Mouse (Mus musculus) duodenum, adult 2 months (tissue): ENCODE data around the gene Mrps7. TPM values are rescaled to one million over a fixed set of nuclear protein-coding genes. Genes with fewer than 3 reads are reported as not detected.

Experiments
- polyA plus RNA-seq: library from polyadenylated mRNA; depleted of rRNA; stranded (reverse); fragments of >200 nt; gene quantifications from 2 replicates; pipeline ENCODE4 v1.2.3, GENCODE M21; 2012; ENCODE audit warnings: low replicate concordance; rRNA removed

The Mrps7 gene
- 11.1 and 12.3 TPM in 2 replicates for polyA plus RNA-seq

GRCm38 (mm10) chr11:115603476-115604303, at the start of gene Mrps7, which contains the start of gene Gga3:
Gene Mrps7 (plus strand): TSS chr11:115603925.
Gene Gga3 (minus strand): TSS chr11:115604051.

DNA sequence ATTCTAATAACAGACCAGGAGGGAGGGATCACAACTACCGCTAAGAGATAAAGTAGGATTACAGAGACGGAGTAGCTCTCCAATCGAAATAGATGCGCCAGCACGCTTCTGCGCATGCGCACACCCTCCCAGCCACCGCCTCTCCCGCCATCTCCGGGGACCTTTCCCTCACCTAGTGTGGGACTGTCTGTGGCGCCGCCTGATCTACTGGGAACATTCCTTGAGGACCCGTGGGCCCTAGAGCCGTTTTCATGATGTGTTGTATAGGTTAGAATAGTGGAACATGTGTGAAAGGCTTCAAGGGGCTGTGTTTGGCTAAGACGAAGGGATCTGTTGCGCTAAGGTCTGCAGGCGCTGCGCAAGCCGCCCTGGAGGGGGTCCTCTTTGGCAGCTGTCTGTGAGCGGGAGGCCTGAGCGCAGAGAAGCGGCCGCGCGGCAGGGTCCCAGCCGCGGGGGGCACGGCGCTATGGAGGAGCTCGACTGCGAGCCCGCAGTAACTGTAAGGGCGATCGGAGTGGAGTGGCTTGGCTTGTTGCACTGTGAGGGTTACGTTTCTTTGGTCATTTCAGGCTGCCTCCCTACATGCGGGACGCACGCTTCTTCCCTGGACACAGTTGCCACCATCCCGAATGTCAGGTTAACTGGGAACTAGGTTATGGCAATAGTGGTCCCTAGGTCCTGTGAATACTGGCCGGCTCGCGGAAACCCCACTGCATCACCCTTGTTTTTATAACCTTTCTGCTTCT, 39.5 kb upstream of the Mrps7 start, which contains the start of gene Nup85:
Gene Nup85, plus strand, starts transcription at position 371 of the 746 bp plus-strand sequence.

GRCm38 (mm10) chr11:115612410-115613137, 8.8 kb downstream of the Mrps7 start, which contains the start of gene Mif4gd:
Gene Mif4gd (minus strand): TSS chr11:115612969.

GRCm38 (mm10) chr11:115627705-115628464, 24.2 kb downstream of the Mrps7 start, which contains the start of gene Slc25a19:
Gene Slc25a19 (minus strand): TSS chr11:115628295.

Other genes with a start within 250 kb of the Mrps7 start
- gene Hid1, start 236.2 kb upstream of the Mrps7 start, polyA plus RNA-seq: 19.3 and 54.9 TPM in 2 replicates
- 3.3 and 4.8 TPM in 2 replicates for gene Cdr2l, start 222.0 kb upstream of the Mrps7 start, polyA plus RNA-seq
- gene Mrpl58, start 200.2 kb upstream of the Mrps7 start, polyA plus RNA-seq: 53.6 and 65.8 TPM in 2 replicates
- gene Atp5h, start 184.0 kb upstream of the Mrps7 start, polyA plus RNA-seq: 23.6 and 30.4 TPM in 2 replicates
- gene Kctd2, start 183.8 kb upstream of the Mrps7 start, polyA plus RNA-seq: 16.2 and 31.2 TPM in 2 replicates
- gene Trim80, start 163.4 kb upstream of the Mrps7 start, polyA plus RNA-seq: 9.0 and 13.0 TPM in 2 replicates
- 137 and 218 TPM in 2 replicates for gene Slc16a5, start 141.5 kb upstream of the Mrps7 start, polyA plus RNA-seq
- 17.0 and 21.2 TPM in 2 replicates for gene Armc7, start 128.3 kb upstream of the Mrps7 start, polyA plus RNA-seq
- 74.7 and 121 TPM in 2 replicates for gene Nt5c, start 112.1 kb upstream of the Mrps7 start, polyA plus RNA-seq
- gene Jpt1, start 89.5 kb upstream of the Mrps7 start, polyA plus RNA-seq: 285 and 464 TPM in 2 replicates
- 4.9 and 7.1 TPM in 2 replicates for gene Sumo2, start 67.6 kb upstream of the Mrps7 start, polyA plus RNA-seq
- gene Nup85, start 39.5 kb upstream of the Mrps7 start, polyA plus RNA-seq: 12.0 and 19.6 TPM in 2 replicates
- gene Gga3, start 126 bp downstream of the Mrps7 start, polyA plus RNA-seq: 15.5 and 28.9 TPM in 2 replicates
- 58.2 and 91.8 TPM in 2 replicates for gene Mif4gd, start 9.0 kb downstream of the Mrps7 start, polyA plus RNA-seq
- 18.3 and 22.2 TPM in 2 replicates for gene Slc25a19, start 24.4 kb downstream of the Mrps7 start, polyA plus RNA-seq
- gene Grb2, start 104.7 kb downstream of the Mrps7 start, polyA plus RNA-seq: 25.3 and 37.6 TPM in 2 replicates
- 87.6 and 103 TPM in 2 replicates for gene Tmem94, start 161.5 kb downstream of the Mrps7 start, polyA plus RNA-seq
- gene Caskin2, start 209.7 kb downstream of the Mrps7 start, polyA plus RNA-seq: 30.2 and 41.0 TPM in 2 replicates
- gene Tsen54, start 210.8 kb downstream of the Mrps7 start, polyA plus RNA-seq: 43.3 and 67.7 TPM in 2 replicates
- 207 and 252 TPM in 2 replicates for gene Llgl2, start 220.1 kb downstream of the Mrps7 start, polyA plus RNA-seq